Comparison of ENCODE assay signal across 8 mouse cellular contexts in the genomic region with DNA sequence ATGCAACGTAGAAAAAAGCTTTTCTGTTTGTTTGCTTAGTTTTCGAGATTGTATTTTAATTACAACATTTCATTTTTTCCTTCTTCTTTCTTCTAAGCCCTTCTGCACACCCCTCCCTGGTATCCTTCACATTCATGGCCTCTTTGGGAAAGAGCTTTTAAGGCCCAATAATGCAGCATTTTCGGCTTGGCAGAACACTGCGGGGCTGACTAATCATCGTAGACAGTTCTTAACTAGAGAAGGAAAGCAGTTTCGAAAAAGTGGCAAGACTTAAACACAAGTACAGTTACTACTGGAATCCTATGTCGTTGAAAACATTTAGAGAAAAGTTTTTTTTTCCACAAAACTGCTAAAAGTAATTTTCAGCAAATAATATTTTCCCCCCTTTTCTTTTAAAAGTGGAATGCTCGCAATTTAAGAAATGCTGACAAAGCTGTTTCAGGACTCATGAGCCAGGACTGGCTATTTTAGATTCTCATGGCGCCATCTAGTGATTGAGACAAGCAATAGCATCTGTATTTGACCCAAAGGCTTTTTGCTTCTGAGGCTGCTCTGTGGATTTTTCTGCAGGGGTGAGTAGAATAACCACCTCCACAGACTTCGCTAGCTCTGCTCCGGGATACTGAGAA.
DNase-seq lines count a peak whose midpoint lies in the region; ATAC-seq and TF ChIP-seq lines count a peak whose summit lies in the region.

No protein-coding gene starts in this region.

- H3K4me1 ChIP-seq in liver, adult 2 months (ENCODE audit: control insufficient read depth, insufficient read depth, low read length), result peaks cover 6% of the 10 kb centered on the region
- H3K4me1 ChIP-seq in heart, embryonic 16.5 days (ENCODE audit: control insufficient read depth, insufficient read depth, low read length), result peaks cover 4% of the 10 kb centered on the region; the same call in 1 of the 2 replicates
- H3K4me1 ChIP-seq in limb, embryonic 13.5 days, result no peaks in the 10 kb centered on the region
- H3K4me1 ChIP-seq in neural tube, embryonic 13.5 days (replicated peaks), result no peaks in the 10 kb centered on the region

- WGBS in liver, adult 2 months, result 27% methylated on average over 11 of the region's 11 CpGs
- WGBS in heart, embryonic 16.5 days, result 38% methylated on average over 11 of the region's 11 CpGs
- 44% methylated on average over 11 of the region's 11 CpGs for WGBS in limb, embryonic 13.5 days
- WGBS in neural tube, embryonic 13.5 days, result 45% methylated on average over 11 of the region's 11 CpGs

- H3K9ac ChIP-seq in liver, adult 2 months (ENCODE audit: low read depth, low read length), result no peak overlapping the region
- H3K9ac ChIP-seq in heart, embryonic 16.5 days (ENCODE audit: low read length), result peak overlapping the region; percentile 20; the same call in 1 of the 2 replicates
- no peak overlapping the region for H3K9ac ChIP-seq in limb, embryonic 13.5 days
- H3K9ac ChIP-seq in neural tube, embryonic 13.5 days, result no peak overlapping the region

- H3K27me3 ChIP-seq in liver, adult 2 months (ENCODE audit: control insufficient read depth, insufficient read depth, low read length), result no peaks in the 10 kb centered on the region
- H3K27me3 ChIP-seq in heart, embryonic 16.5 days (ENCODE audit: control insufficient read depth, insufficient read depth, low read length), result no peaks in the 10 kb centered on the region
- H3K27me3 ChIP-seq in limb, embryonic 13.5 days, result no peaks in the 10 kb centered on the region
- H3K27me3 ChIP-seq in neural tube, embryonic 13.5 days, result no peaks in the 10 kb centered on the region

- H3K9me3 ChIP-seq in heart, embryonic 16.5 days (replicated peaks; ENCODE audit: control insufficient read depth, low read length), result no peaks in the 10 kb centered on the region
- no peaks in the 10 kb centered on the region for H3K9me3 ChIP-seq in limb, embryonic 13.5 days
- H3K9me3 ChIP-seq in neural tube, embryonic 13.5 days, result no peaks in the 10 kb centered on the region

- H3K36me3 ChIP-seq in liver, adult 2 months (ENCODE audit: control insufficient read depth, insufficient read depth, low read length), result no peaks in the 10 kb centered on the region
- H3K36me3 ChIP-seq in heart, embryonic 16.5 days (ENCODE audit: control insufficient read depth, insufficient read depth), result no peaks in the 10 kb centered on the region
- H3K36me3 ChIP-seq in limb, embryonic 13.5 days, result no peaks in the 10 kb centered on the region
- H3K36me3 ChIP-seq in neural tube, embryonic 13.5 days, result no peaks in the 10 kb centered on the region

- TF ChIP-seq CTCF in liver, adult 2 months (IDR thresholded peaks at IDR 0.05; ENCODE audit: low read depth, low read length), result peak; percentile 36; the same call in 1 of the 2 replicates

- ATAC-seq in heart, embryonic 16.5 days (replicated peaks; ENCODE audit: extremely low read depth, insufficient read depth, low FRiP score), result no peak
- peak; percentile 74; the same call in 1 of the 2 replicates for ATAC-seq in limb, embryonic 13.5 days (ENCODE audit: low FRiP score, low read depth)
- peak; percentile 78; the same call in 1 of the 2 replicates for ATAC-seq in neural tube, embryonic 13.5 days (ENCODE audit: low read depth)

- no peak for TF ChIP-seq POLR2A in liver, adult 2 months (IDR thresholded peaks at IDR 0.05; ENCODE audit: extremely low read depth, insufficient read depth, low read length)

- no peaks in the 10 kb centered on the region for H3K79me2 ChIP-seq in liver, adult 2 months (ENCODE audit: control insufficient read depth, insufficient read depth, low read length)

- H3K4me2 ChIP-seq in heart, embryonic 16.5 days (ENCODE audit: low read depth, low read length), result peak overlapping the region; percentile 26; the same call in 1 of the 2 replicates
- no peak overlapping the region for H3K4me2 ChIP-seq in limb, embryonic 13.5 days (replicated peaks)
- no peak overlapping the region for H3K4me2 ChIP-seq in neural tube, embryonic 13.5 days

- H3K4me3 ChIP-seq in liver, adult 2 months (ENCODE audit: insufficient read depth, low read depth, low read length), result peak overlapping the region; percentile 40; the same call in 1 of the 2 replicates
- no peak overlapping the region for H3K4me3 ChIP-seq in heart, embryonic 16.5 days (ENCODE audit: low read length)
- H3K4me3 ChIP-seq in limb, embryonic 13.5 days, result no peak overlapping the region
- no peak overlapping the region for H3K4me3 ChIP-seq in neural tube, embryonic 13.5 days

- peak; percentile 72 for DNase-seq in liver, adult 2 months (ENCODE audit: extremely low read depth, low read depth, low spot score)
- DNase-seq in liver (no peak), MEL-GATA-1-ER (ENCODE audit: extremely low read depth, low read depth) (peak; percentile 62)
- DNase-seq in cerebellum, adult 8-10 months, result peak; percentile 10
- no peak for DNase-seq in urinary bladder, postnatal 14 days (ENCODE audit: low spot score)

- no peak overlapping the region for H3K27ac ChIP-seq in liver, adult 2 months (replicated peaks; ENCODE audit: insufficient read depth, low read depth, low read length)
- H3K27ac ChIP-seq in heart, embryonic 16.5 days (ENCODE audit: low read length), result no peak overlapping the region
- H3K27ac ChIP-seq in limb, embryonic 13.5 days, result no peak overlapping the region
- H3K27ac ChIP-seq in neural tube, embryonic 13.5 days (replicated peaks), result no peak overlapping the region

Comparison
In these comparisons a context has a peak if more than half of its experiments do, and no peak if none do; other contexts are left out.
1. DNase-seq: peak in liver, adult 2 months (single experiment), MEL-GATA-1-ER (single experiment) and cerebellum, adult 8-10 months (single experiment); none in liver (single experiment) and urinary bladder, postnatal 14 days (single experiment).